Mouse (Mus musculus) urinary bladder, adult 2 months (tissue): ENCODE data around the gene Sik3. TPM values are rescaled to one million over a fixed set of nuclear protein-coding genes. Genes with fewer than 3 reads are reported as not detected.

Source experiments
- DNase-seq: peaks from one replicate; pipeline ENCODE4 v3.0.0; 2022; ENCODE audit warnings: low spot score
- polyA plus RNA-seq: library from polyadenylated mRNA; depleted of rRNA; stranded (reverse); fragments of >200 nt; gene quantifications from 2 replicates; pipeline ENCODE4 v1.2.3, GENCODE M21; 2012

Gene Sik3
- polyA plus RNA-seq, 1 experiment: 9.7 TPM

GRCm38 (mm10) chr9:46015831-46016230 is 3.2 kb downstream of the Sik3 start:
- no peak for DNase-seq

GRCm38 (mm10) chr9:46016417-46016816 is 3.8 kb downstream of the Sik3 start:
- DNase-seq: no peak

- no peak for DNase-seq
Observed at GRCm38 (mm10) chr9:46018316-46018715, 5.7 kb downstream of the Sik3 start.

GRCm38 (mm10) chr9:46019975-46020374 is 7.4 kb downstream of the Sik3 start:
- DNase-seq: no peak

GRCm38 (mm10) chr9:46023591-46023990 is 11.0 kb downstream of the Sik3 start:
- no peak for DNase-seq

- no peak for DNase-seq
Observed at GRCm38 (mm10) chr9:46026058-46026849, 13.6 kb downstream of the Sik3 start.

GRCm38 (mm10) chr9:46027994-46028393 is 15.4 kb downstream of the Sik3 start:
- DNase-seq: no peak

GRCm38 (mm10) chr9:46029534-46029933 is 16.9 kb downstream of the Sik3 start:
- no peak for DNase-seq

- DNase-seq: no peak
Observed at GRCm38 (mm10) chr9:46030184-46030583, 17.6 kb downstream of the Sik3 start.

GRCm38 (mm10) chr9:46030968-46031367 is 18.3 kb downstream of the Sik3 start:
- no peak for DNase-seq

- DNase-seq: no peak
Observed at GRCm38 (mm10) chr9:46032190-46032589, 19.6 kb downstream of the Sik3 start.

- no peak for DNase-seq
Observed at GRCm38 (mm10) chr9:46033058-46033457, 20.4 kb downstream of the Sik3 start.

- no peak for DNase-seq
Observed at GRCm38 (mm10) chr9:46033862-46034261, 21.2 kb downstream of the Sik3 start.

GRCm38 (mm10) chr9:46035290-46035871 is 22.8 kb downstream of the Sik3 start:
- no peak for DNase-seq

- DNase-seq: no peak
Observed at GRCm38 (mm10) chr9:46036881-46037280, 24.3 kb downstream of the Sik3 start.

- DNase-seq: no peak
Observed at GRCm38 (mm10) chr9:46038786-46039185, 26.2 kb downstream of the Sik3 start.

GRCm38 (mm10) chr9:46041186-46041585 is 28.6 kb downstream of the Sik3 start:
- no peak for DNase-seq

- DNase-seq: no peak
Observed at GRCm38 (mm10) chr9:46042387-46042786, 29.8 kb downstream of the Sik3 start.

GRCm38 (mm10) chr9:46043626-46044025 is 31.0 kb downstream of the Sik3 start:
- no peak for DNase-seq

- no peak for DNase-seq
Observed at GRCm38 (mm10) chr9:46046724-46047517, 34.3 kb downstream of the Sik3 start.

GRCm38 (mm10) chr9:46049525-46049924 is 36.9 kb downstream of the Sik3 start:
- DNase-seq: no peak

- no peak for DNase-seq
Observed at GRCm38 (mm10) chr9:46050203-46050602, 37.6 kb downstream of the Sik3 start.
